Mouse (Mus musculus) midbrain, postnatal 0 days (tissue): ENCODE measurements around the gene Psmd10. TPM values are rescaled to one million over a fixed set of nuclear protein-coding genes. Genes with fewer than 3 reads are reported as not detected.

Experiments
- ATAC-seq: fragments of 200-750 bp; cut with Nextera tagmentation; 2 replicates; pipeline ENCODE4 v1.8.0; 2017; ENCODE audit warnings: moderate number of reproducible peaks, mild to moderate bottlenecking, moderate TSS enrichment, moderate library complexity; ENCODE audit not compliant: low FRiP score
- DNase-seq: peaks from one replicate; pipeline ENCODE4 v3.0.0-alpha.2; 2015; ENCODE audit warnings: low spot score
- H3K27ac ChIP-seq: fragments of 300-500 bp; sonication (generic); 2 replicates; pipeline ENCODE4 v1.5.1; 2014; ENCODE audit warnings: low read depth, mild to moderate bottlenecking, low read length, mixed read lengths
- H3K27me3 ChIP-seq: fragments of 300-500 bp; sonication (generic); 2 replicates; pipeline ENCODE4 v1.6.1; 2014; ENCODE audit warnings: low read length, control low read depth, mixed read lengths; ENCODE audit not compliant: insufficient read depth
- H3K36me3 ChIP-seq: fragments of 300-500 bp; sonication (generic); 2 replicates; pipeline ENCODE4 v1.6.1; 2014; ENCODE audit warnings: low read length, control low read depth, mixed read lengths; ENCODE audit not compliant: insufficient read depth
- H3K4me1 ChIP-seq: fragments of 300-500 bp; sonication (generic); 2 replicates; pipeline ENCODE4 v1.6.1; 2014; ENCODE audit warnings: mild to moderate bottlenecking, control low read depth, antibody characterized with exemption, low read length, mixed read lengths; ENCODE audit not compliant: insufficient read depth
- H3K4me2 ChIP-seq: fragments of 300-500 bp; sonication (generic); 2 replicates; pipeline ENCODE4 v1.6.1; 2014; ENCODE audit warnings: low read depth, mild to moderate bottlenecking, low read length, mixed read lengths; ENCODE audit not compliant: poor library complexity, severe bottlenecking
- H3K4me3 ChIP-seq: fragments of 300-500 bp; sonication (generic); 2 replicates; pipeline ENCODE4 v1.5.1; 2014; ENCODE audit warnings: low read depth, mild to moderate bottlenecking, low read length, moderate library complexity
- H3K9ac ChIP-seq: fragments of 300-500 bp; sonication (generic); replicated peaks from 2 replicates; pipeline ENCODE4 v1.6.1; 2014; ENCODE audit warnings: mild to moderate bottlenecking, low read length, moderate library complexity, mixed read lengths; ENCODE audit not compliant: poor library complexity, severe bottlenecking
- H3K9me3 ChIP-seq: fragments of 300-500 bp; sonication (generic); 2 replicates; pipeline ENCODE4 v1.6.1; 2016; ENCODE audit warnings: low read length, control low read depth
- CTCF ChIP-seq: IDR thresholded peaks from 2 replicates; pipeline ENCODE4 v1.5.1; 2016; ENCODE audit warnings: antibody characterized with exemption, mild to moderate bottlenecking
- WGBS: fragments of 180-500 bp; shearing (Covaris S2); extraction: QIAGEN DNeasy Blood & Tissue Kit; methylation state at CpG from one replicate; pipeline ENCODE4 v1.1.7; 2014; 5-methylcytosine and 5-hydroxymethylcytosine counted together
- polyA plus RNA-seq: library from polyadenylated mRNA; unstranded; fragments of >200 nt; fragmentation: Nextera tagmentation; extraction: Ambion mirVana; gene quantifications from 2 replicates; pipeline ENCODE4 v1.2.1, GENCODE M21; 2015
- total RNA-seq: library from RNA; depleted of rRNA; stranded (reverse); fragments of >200 nt; gene quantifications from 2 replicates; pipeline ENCODE4 v1.2.3, GENCODE M21; 2014; rRNA removed

The Psmd10 gene
- total RNA-seq (11.4 and 11.8 TPM in 2 replicates), polyA plus RNA-seq (33.2 and 34.4 TPM in 2 replicates)

DNA sequence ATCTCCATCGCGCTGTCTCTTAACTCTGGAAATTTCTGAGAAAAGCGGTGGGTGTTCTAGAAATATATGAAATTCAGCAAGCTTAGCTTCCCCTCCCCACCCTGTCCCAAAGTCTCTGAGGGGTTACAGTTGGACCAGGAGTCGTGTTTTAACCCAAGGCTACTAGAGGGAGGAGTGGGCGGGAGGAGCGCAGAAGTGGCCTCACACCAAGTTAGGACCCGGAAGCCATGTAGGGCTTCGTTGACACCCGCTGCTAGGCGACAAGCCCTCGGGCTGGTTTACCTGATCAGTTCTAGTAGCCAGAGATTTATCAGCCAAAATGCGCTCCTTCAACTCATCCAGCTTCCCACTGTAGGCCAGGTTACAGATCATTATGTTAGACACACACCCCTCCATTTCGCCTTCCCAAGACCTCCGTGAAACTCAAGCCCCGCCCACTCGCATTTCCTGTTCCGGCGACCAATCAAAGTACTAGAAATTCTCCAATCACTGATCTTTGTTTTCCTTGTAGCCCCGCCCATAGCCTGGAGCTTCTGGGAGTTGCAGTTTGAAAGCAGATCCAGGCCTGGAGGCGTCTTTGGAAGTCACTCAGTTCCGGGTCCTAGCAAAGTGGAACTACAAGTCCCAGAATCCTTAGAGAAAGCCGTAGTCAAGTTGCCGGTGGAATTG lies at the start of gene Psmd10, which contains the start of gene Atg4a:
Psmd10 (minus strand) TSS at position 457 of the 669 bp plus-strand sequence.
Atg4a (plus strand) TSS at position 636 of the 669 bp plus-strand sequence.
- peak; percentile 98 for ATAC-seq
- Histone ChIP-seq H3K4me2 (peak within 1 kb of the TSS; percentile 49), H3K27me3 (peaks cover 9% of the 10 kb centered on the region; the same call in 1 of the 2 replicates), H3K4me3 (peak within 1 kb of the TSS; percentile 47), H3K9me3 (no peaks in the 10 kb centered on the region), H3K9ac (peak within 1 kb of the TSS; percentile 33; the same call in 1 of the 2 replicates), H3K36me3 (no peaks in the 10 kb centered on the region), H3K4me1 (no peaks in the 10 kb centered on the region), H3K27ac (peak within 1 kb of the TSS; percentile 51; the same call in 1 of the 2 replicates)
- 19% methylated on average over 23 of the region's 23 CpGs for WGBS
- TF ChIP-seq CTCF: no peak
- DNase-seq: peak; percentile 96

DNA sequence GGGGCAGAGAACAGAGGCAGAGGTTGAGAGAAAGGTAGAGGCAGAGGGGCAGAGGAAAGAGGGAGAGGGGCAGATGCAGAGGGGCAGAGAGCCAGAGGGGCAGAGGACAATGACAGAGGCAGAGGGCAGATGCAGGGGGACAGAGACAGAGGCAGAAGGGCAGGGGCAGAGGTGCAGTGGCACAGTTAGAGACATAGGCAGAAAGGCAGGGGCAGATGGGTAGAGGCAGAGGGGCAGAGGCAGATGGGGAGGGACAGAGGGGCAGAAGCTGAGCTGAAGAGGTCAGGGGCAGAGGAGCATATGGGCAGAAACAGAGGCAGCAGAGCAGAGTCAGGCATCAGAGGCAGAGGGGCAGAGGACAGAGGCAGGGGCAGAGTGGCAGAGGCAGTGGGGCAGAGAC lies 42.4 kb upstream of the Psmd10 start:
- Histone ChIP-seq H3K9ac (no peak overlapping the region), H3K9me3 (no peaks in the 10 kb centered on the region), H3K36me3 (no peaks in the 10 kb centered on the region; the same call in 1 of the 2 replicates), H3K27me3 (peaks cover 5% of the 10 kb centered on the region; the same call in 1 of the 2 replicates), H3K4me2 (no peak overlapping the region), H3K4me1 (no peaks in the 10 kb centered on the region), H3K4me3 (no peak overlapping the region), H3K27ac (no peak overlapping the region)
- DNase-seq: no peak
- no peak for TF ChIP-seq CTCF
- peak; percentile 20; the same call in 1 of the 2 replicates for ATAC-seq

DNA sequence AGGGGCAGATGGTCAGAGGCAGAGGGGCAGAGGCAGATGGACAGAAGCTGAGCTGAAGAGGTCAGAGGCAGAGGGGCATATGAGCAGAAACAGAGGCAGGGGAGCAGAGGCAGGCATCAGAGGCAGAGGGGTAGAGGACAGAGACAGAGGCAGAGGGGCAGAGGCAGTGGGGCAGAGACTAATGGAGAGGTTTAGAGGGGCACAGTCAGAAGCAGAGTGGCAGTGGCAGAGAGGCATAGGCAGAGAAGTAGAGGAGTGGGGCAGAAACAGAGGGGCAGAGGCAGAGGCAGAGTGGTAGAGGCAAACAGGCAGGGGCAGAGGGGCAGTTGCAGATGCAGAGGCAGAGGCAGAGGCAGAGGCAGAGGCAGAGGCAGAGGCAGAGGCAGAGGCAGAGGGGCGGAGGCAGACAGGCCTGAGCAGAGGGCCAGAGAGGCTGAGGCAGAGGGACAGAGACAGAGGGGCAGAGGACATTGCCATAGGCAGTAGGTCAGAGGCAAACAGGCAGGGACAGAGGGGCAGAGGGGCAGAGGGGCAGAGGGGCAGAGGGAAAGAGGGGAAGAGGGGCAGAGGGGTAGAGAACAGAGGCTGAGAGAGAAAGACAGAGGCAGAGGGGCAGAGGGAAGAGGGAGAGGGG lies 41.5 kb upstream of the Psmd10 start:
- Histone ChIP-seq H3K9me3 (no peaks in the 10 kb centered on the region), H3K4me1 (no peaks in the 10 kb centered on the region), H3K36me3 (no peaks in the 10 kb centered on the region; the same call in 1 of the 2 replicates), H3K9ac (no peak overlapping the region), H3K4me2 (no peak overlapping the region), H3K4me3 (no peak overlapping the region), H3K27ac (no peak overlapping the region), H3K27me3 (peaks cover 5% of the 10 kb centered on the region; the same call in 1 of the 2 replicates)
- DNase-seq: no peak
- ATAC-seq: no peak; the same call in 1 of the 2 replicates
- no peak for TF ChIP-seq CTCF
- 50% methylated on average over 1 of the region's 1 CpGs for WGBS

- Histone ChIP-seq H3K4me3 (no peak overlapping the region), H3K36me3 (no peaks in the 10 kb centered on the region; the same call in 1 of the 2 replicates), H3K27ac (no peak overlapping the region), H3K27me3 (peaks cover 5% of the 10 kb centered on the region; the same call in 1 of the 2 replicates), H3K9ac (no peak overlapping the region), H3K4me1 (no peaks in the 10 kb centered on the region), H3K4me2 (no peak overlapping the region), H3K9me3 (no peaks in the 10 kb centered on the region)
- no peak for DNase-seq
- WGBS: 86% methylated on average over 1 of the region's 1 CpGs
- TF ChIP-seq CTCF: no peak
- ATAC-seq: peak; percentile 70
These were observed 40.5 kb upstream of the Psmd10 start for GRCm38 (mm10) chrX:140996909-140997516.

- no peak for TF ChIP-seq CTCF
- Histone ChIP-seq H3K9me3 (no peaks in the 10 kb centered on the region), H3K27ac (no peak overlapping the region), H3K4me2 (no peak overlapping the region), H3K9ac (no peak overlapping the region), H3K4me3 (no peak overlapping the region), H3K27me3 (peaks cover 13% of the 10 kb centered on the region; the same call in 1 of the 2 replicates), H3K4me1 (no peaks in the 10 kb centered on the region), H3K36me3 (no peaks in the 10 kb centered on the region)
- 83% methylated on average over 2 of the region's 2 CpGs for WGBS
- no peak for DNase-seq
- no peak for ATAC-seq
These were observed 28.7 kb upstream of the Psmd10 start for GRCm38 (mm10) chrX:140985256-140985655.
